Mouse (Mus musculus) C2C12 (cell line): ENCODE data around the gene Ddx39b. TPM values are rescaled to one million over a fixed set of nuclear protein-coding genes. Genes with fewer than 3 reads are reported as not detected.

Source experiments
- H3K27me3 ChIP-seq: one replicate; pipeline ENCODE4 v1.6.1; 2011; ENCODE audit not compliant: control insufficient read depth, insufficient read depth, insufficient read length
- H3K36me3 ChIP-seq: one replicate; pipeline ENCODE4 v1.6.1; 2011; ENCODE audit not compliant: control insufficient read depth, insufficient read depth
- H3K4me3 ChIP-seq: one replicate; pipeline ENCODE4 v1.5.1; 2011; ENCODE audit warnings: mild to moderate bottlenecking, control low read depth; ENCODE audit not compliant: poor library complexity, insufficient read depth, severe bottlenecking
- H3K79me2 ChIP-seq: one replicate; pipeline ENCODE4 v1.6.1; 2011; ENCODE audit not compliant: control insufficient read depth, insufficient read depth
- H3K79me3 ChIP-seq: one replicate; pipeline ENCODE4 v1.6.1; 2011; ENCODE audit warnings: low read depth, control low read depth
- H3ac ChIP-seq: one replicate; pipeline ENCODE3; 2011; ENCODE audit warnings: low read depth; ENCODE audit not compliant: control insufficient read depth, insufficient read length
- CEBPB ChIP-seq: IDR thresholded peaks from one replicate; pipeline ENCODE4 v1.6.1; 2011; ENCODE audit warnings: low read depth, mild to moderate bottlenecking, control low read depth, moderate library complexity
- CTCF ChIP-seq: IDR thresholded peaks from one replicate; pipeline ENCODE4 v1.5.1; 2011; ENCODE audit not compliant: control insufficient read depth, insufficient read depth, insufficient read length
- FOSL1 ChIP-seq: IDR thresholded peaks from one replicate; pipeline ENCODE4 v1.8.0; 2011; ENCODE audit warnings: mild to moderate bottlenecking, low read length; ENCODE audit not compliant: poor library complexity, insufficient read depth, severe bottlenecking
- MAX ChIP-seq: IDR thresholded peaks from one replicate; pipeline ENCODE4 v1.6.1; 2011; ENCODE audit warnings: mild to moderate bottlenecking, control low read depth
- MYOD1 ChIP-seq: IDR thresholded peaks from one replicate; pipeline ENCODE4 v1.6.1; 2011; ENCODE audit warnings: low read depth; ENCODE audit not compliant: control insufficient read depth, insufficient read length
- MYOG ChIP-seq: IDR thresholded peaks from one replicate; pipeline ENCODE4 v1.6.1; 2011; ENCODE audit not compliant: control insufficient read depth, insufficient read length; ENCODE audit errors: extremely low read depth
- USF1 ChIP-seq: IDR thresholded peaks from one replicate; pipeline ENCODE4 v1.6.1; 2011; ENCODE audit warnings: low read depth, mild to moderate bottlenecking, control low read depth, moderate library complexity
- polyA plus RNA-seq: library from polyadenylated mRNA; unstranded; fragments of >200 nt; fragmentation: generic; extraction: Trizol; gene quantifications from one replicate; pipeline ENCODE4 v1.2.1, GENCODE M21; 2012; ENCODE audit warnings: missing spikeins

The Ddx39b gene
- polyA plus RNA-seq, 1 experiment = 330 TPM

GRCm38 (mm10) chr17:35263523-35263883, 22.0 kb downstream of the Ddx39b start:
- no peaks in the 10 kb centered on the region for H3K79me3 ChIP-seq
- no peaks in the 10 kb centered on the region for H3K27me3 ChIP-seq
- no peak overlapping the region for H3ac ChIP-seq
- H3K4me3 ChIP-seq = no peak overlapping the region
- H3K79me2 ChIP-seq = no peaks in the 10 kb centered on the region
- no peak for TF ChIP-seq CEBPB
- no peak for TF ChIP-seq MYOD1
- no peak for TF ChIP-seq CTCF
- no peak for TF ChIP-seq USF1
- TF ChIP-seq MAX = no peak
- TF ChIP-seq FOSL1 = no peak
- TF ChIP-seq MYOG = no peak
- no peaks in the 10 kb centered on the region for H3K36me3 ChIP-seq

GRCm38 (mm10) chr17:35267399-35268086, 26.0 kb downstream of the Ddx39b start:
- Histone ChIP-seq H3K4me3 (no peak overlapping the region), H3K27me3 (no peaks in the 10 kb centered on the region), H3K36me3 (no peaks in the 10 kb centered on the region), H3K79me3 (no peaks in the 10 kb centered on the region), H3ac (no peak overlapping the region), H3K79me2 (no peaks in the 10 kb centered on the region)
- TF ChIP-seq MAX = no peak
- no peak for TF ChIP-seq MYOG
- no peak for TF ChIP-seq USF1
- no peak for TF ChIP-seq CTCF
- no peak for TF ChIP-seq FOSL1
- no peak for TF ChIP-seq MYOD1
- TF ChIP-seq CEBPB = no peak

DNA sequence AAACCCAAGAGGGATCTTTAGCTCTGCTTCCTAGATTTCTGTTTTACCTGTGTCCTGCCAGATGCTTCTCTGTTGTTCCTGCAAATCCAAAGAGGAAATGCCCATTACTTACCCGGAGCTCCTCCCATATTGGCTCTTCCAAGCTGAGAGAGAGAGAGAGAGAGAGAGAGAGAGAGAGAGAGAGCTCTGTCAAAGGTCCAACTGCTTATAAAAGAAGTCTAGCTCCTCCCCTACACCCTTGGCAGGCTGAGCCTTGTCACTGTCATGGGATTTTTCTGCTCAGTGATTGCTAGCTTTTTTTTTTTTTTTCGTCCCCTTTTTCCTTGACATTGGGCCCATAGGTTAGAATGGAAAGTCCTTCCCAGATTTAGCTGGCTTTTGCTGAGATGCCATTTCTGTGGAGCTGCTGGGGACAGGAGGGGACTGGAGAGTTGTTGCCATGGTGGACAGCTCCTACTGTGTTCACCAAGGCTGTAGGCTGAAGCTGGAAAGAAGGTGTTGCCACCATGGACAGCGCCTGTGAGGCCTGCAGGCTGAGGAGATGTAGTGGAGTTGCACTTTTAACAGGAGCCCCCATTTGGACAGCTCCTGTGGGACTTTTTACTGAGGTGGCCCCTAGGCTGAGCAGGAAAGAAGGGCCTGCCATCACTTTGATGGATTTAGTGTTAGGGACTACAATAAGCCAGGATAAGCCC, 28.3 kb downstream of the Ddx39b start:
- Histone ChIP-seq H3K36me3 (no peaks in the 10 kb centered on the region), H3K27me3 (no peaks in the 10 kb centered on the region), H3ac (no peak overlapping the region), H3K79me3 (no peaks in the 10 kb centered on the region), H3K79me2 (no peaks in the 10 kb centered on the region), H3K4me3 (no peak overlapping the region)
- TF ChIP-seq CTCF (no peak), FOSL1 (no peak), CEBPB (no peak), USF1 (no peak), MYOG (no peak), MAX (no peak), MYOD1 (no peak)

DNA sequence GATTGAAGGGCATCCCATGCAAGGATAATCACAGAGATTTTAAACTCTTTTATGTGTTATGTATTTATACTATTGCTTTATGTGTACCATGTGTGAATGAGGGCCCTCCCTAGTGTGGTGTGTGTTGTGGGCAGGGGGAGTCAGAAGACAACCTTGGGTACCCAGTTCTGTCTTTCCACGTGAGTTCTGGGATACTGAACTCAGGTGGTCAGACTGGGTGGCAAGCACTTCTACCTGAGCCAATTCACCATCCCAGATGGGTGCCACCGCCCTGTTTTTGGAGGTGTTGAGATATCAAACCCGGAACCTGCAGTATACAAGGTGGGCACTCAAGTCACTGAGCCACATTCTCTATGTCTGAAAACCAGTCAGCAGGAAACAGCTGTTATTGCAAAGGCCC, 30.7 kb downstream of the Ddx39b start:
- Histone ChIP-seq H3K36me3 (no peaks in the 10 kb centered on the region), H3K79me2 (no peaks in the 10 kb centered on the region), H3ac (no peak overlapping the region), H3K79me3 (no peaks in the 10 kb centered on the region), H3K27me3 (no peaks in the 10 kb centered on the region), H3K4me3 (no peak overlapping the region)
- TF ChIP-seq FOSL1 = no peak
- no peak for TF ChIP-seq CEBPB
- TF ChIP-seq USF1 = no peak
- no peak for TF ChIP-seq MYOG
- TF ChIP-seq MAX = no peak
- no peak for TF ChIP-seq CTCF
- TF ChIP-seq MYOD1 = no peak

- Histone ChIP-seq H3K79me2 (no peaks in the 10 kb centered on the region), H3K79me3 (no peaks in the 10 kb centered on the region), H3K36me3 (no peaks in the 10 kb centered on the region), H3K27me3 (no peaks in the 10 kb centered on the region), H3ac (no peak overlapping the region), H3K4me3 (no peak overlapping the region)
- TF ChIP-seq MAX (no peak), CEBPB (no peak), MYOG (no peak), MYOD1 (no peak), FOSL1 (no peak), USF1 (no peak), CTCF (no peak)
Observed at GRCm38 (mm10) chr17:35274770-35275169, 33.2 kb downstream of the Ddx39b start.

- Histone ChIP-seq H3K79me3 (no peaks in the 10 kb centered on the region), H3K27me3 (no peaks in the 10 kb centered on the region), H3K4me3 (no peak overlapping the region), H3K36me3 (no peaks in the 10 kb centered on the region), H3K79me2 (no peaks in the 10 kb centered on the region), H3ac (no peak overlapping the region)
- TF ChIP-seq USF1 = no peak
Observed at GRCm38 (mm10) chr17:35276304-35276864, 34.8 kb downstream of the Ddx39b start.
